Mouse (Mus musculus): ENCODE results near the gene Pdzd8.
A peak's percentile ranks its signal among the peaks of the same experiment; 100 is the strongest.

The Pdzd8 gene

GRCm38 (mm10) chr19:59354906-59355305, 9.3 kb upstream of the Pdzd8 start:
- DNase-seq (ENCODE audit: low spot score in 2 of 2), result no peak

- no peak for DNase-seq (ENCODE audit: low spot score in 2 of 2)
Observed at GRCm38 (mm10) chr19:59352760-59353159, 7.2 kb upstream of the Pdzd8 start.

- no peak for DNase-seq (ENCODE audit: low spot score in 2 of 2)
Observed at GRCm38 (mm10) chr19:59351151-59351889, 5.7 kb upstream of the Pdzd8 start.

DNA sequence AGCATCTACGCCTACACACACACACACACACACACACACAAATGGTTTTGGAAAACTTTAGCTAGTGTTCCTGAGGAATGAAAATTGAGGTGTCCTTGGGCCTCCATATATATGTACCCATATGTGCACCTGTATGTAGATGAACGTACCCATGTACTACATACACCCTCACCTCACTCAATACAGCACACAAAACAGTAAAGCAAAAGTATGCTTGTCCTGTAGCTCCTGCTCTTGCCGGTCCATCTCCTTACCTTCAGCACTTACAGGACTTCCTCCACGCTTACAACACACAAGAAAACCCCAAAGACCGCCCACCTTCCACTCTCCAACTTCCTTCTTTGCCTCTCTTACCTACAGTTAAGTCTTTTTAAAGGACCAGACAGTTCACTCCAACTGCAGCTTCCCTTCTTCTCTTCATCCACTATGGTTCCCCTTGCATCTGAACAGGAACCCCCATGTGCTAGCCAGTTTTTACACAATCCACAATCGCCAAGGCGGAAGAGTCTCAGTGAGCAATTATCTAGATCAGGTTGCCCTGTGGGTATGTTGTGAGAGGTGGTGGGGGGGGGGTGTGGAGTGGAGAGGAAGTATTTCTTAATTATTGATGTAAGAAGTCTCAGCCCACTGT, 4.8 kb upstream of the Pdzd8 start:
- no peak for DNase-seq (ENCODE audit: low spot score in 2 of 2)

GRCm38 (mm10) chr19:59349329-59349960, 3.9 kb upstream of the Pdzd8 start:
- no peak for DNase-seq (ENCODE audit: low spot score in 2 of 2)

GRCm38 (mm10) chr19:59346325-59346724, 745 bp upstream of the Pdzd8 start:
- no peak for DNase-seq (ENCODE audit: low spot score in 2 of 2)

- DNase-seq (ENCODE audit: low spot score in 2 of 2), result peak; percentile 41 to 46
Observed at GRCm38 (mm10) chr19:59345081-59345657, 411 bp downstream of the Pdzd8 start.

DNA sequence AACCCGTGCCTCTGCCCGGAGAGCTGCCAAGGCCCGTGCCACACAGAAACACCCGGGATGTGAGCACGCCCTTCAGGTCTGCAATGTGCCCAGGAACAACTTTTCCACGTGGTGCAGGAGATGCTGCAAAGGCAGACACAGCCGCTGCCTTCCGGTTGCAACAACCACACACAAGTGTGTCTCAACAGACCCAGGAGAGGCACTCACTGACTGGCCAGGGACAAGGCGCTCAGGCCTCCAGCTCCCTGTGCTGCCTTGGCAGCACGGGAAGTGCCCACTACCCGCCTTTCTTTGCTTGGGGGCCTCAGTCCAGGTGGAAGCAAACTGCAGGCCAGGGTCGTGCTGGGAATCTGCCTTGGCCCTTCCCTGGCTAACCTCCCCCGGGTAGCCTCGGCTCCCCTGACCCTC, 1.3 kb downstream of the Pdzd8 start:
- DNase-seq (ENCODE audit: low spot score in 2 of 2), result peak; percentile 6 to 23

- no peak for DNase-seq (ENCODE audit: low spot score in 2 of 2)
Observed at GRCm38 (mm10) chr19:59342964-59343363, 2.6 kb downstream of the Pdzd8 start.

- no peak for DNase-seq (ENCODE audit: low spot score in 2 of 2)
Observed at GRCm38 (mm10) chr19:59339908-59340307, 5.7 kb downstream of the Pdzd8 start.

DNA sequence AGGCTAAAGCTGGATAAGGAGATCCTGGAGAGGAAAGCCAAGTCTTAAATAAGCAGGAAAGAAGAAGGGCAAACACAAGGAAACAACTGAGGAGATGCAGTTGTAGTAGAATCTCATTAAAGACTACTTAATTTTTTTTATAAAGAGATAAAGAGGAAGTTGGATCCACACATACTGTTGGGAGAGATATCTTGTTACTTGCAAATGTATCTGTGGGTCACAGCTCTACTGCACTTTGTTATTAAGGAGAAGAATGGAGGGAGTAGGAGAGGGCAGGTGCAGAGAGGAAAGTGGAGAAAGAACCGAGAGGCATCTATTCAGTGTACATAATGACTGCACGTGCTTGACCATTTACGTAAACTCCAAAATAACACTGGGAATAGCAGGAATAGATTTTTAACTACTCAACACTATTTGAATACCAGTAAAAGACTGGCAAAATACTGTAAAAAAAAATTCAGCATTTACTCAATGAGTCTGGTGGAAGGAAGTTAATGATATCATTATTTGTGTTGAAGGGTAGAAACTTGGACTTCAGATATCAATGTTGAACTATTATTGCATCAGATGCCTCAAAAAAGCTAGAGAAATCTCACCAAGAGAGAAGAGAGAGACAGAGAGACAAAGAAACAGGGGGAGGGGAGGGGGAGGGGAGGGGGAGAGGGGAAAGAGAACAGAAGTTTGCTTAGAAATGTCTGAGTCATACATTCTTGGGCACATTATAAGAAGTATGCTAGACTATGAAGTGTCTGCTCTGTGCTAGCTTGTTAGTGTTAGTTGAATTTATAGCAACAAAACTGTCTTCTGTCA, 7.5 kb downstream of the Pdzd8 start:
- DNase-seq (ENCODE audit: low spot score in 2 of 2), result no peak

DNA sequence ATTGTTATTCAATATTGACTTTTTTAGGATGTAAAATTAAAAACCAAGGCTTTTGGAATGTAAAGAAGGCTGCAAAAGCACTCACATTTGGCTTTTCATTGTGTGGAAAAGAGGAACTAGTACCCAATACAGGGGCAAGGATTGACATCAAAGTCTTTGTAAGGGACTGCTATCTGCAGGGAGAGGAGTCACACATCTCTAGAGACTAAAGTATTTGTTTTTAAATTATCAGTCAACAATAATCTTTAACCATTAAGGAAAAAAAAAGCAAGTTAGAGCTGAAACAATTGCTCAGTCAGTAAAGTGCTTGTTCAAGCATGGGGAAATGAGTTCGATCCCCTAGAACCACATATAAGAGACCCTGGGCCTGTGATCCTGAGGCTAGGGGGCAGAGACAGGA, 8.9 kb downstream of the Pdzd8 start:
- DNase-seq (ENCODE audit: low spot score in 2 of 2), result no peak

DNA sequence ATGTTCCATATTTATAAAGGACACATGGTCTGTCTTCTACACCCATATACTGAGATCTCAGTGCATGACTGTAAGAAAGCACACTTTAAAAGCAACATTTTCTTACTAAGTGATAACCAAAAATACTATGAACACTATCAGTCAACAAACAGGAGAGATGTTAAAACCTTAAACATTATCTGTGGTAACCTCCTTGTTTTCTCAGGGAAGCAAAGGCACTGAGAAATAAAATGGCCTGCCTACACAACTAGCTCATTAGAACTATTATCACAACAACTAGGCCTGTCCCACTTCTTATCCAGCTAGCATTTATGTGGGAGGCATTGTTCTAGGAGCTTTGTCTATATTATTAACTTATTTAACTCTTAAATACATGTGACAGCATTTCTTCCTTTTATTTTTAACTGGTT, 14.8 kb downstream of the Pdzd8 start:
- DNase-seq (ENCODE audit: low spot score in 2 of 2), result no peak

DNA sequence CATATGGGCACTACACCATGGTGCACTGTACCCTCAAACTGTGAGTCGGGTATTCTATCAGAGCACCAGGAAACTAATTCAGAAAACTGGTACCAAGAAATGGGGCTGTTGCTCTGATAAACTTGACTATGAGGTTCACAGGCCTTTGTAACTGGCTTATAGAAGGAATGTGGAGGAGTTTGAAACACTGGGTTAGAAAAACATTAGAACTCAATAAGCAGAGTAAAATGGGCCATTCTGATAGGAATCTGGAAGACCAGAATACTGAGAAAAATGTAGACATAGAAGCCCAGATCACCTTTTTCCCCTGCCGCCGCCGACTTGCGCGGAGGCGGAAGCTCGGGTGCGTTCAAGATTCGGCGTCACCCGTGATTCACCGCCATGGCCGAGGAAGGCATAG, 23.6 kb downstream of the Pdzd8 start, which contains the start of gene Rps12-ps3:
Rps12-ps3 (plus strand) TSS at position 301 of the 400 bp plus-strand sequence.
- no peak for DNase-seq (ENCODE audit: low spot score in 2 of 2)

DNA sequence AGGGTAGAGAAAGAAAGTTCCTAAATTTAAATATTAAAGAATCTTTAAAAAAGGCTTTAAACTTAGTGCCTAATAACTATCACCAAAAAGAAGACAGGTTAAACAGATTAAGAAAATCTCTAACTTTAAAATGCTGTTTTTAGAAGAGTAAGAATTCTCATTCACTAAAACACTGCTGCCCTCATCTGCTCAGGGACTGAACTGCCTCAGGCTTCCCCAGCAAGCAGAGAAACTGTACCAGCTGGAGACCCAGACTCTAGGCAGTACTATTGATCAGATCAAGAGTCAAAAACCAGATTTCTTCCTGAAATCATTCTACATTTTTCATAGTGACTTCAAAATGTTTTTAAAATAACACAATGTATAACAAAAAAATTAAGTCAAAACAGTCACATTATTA, 29.0 kb downstream of the Pdzd8 start:
- DNase-seq (ENCODE audit: low spot score in 2 of 2), result no peak

GRCm38 (mm10) chr19:59315308-59315707, 30.3 kb downstream of the Pdzd8 start:
- DNase-seq (ENCODE audit: low spot score in 2 of 2), result no peak

DNA sequence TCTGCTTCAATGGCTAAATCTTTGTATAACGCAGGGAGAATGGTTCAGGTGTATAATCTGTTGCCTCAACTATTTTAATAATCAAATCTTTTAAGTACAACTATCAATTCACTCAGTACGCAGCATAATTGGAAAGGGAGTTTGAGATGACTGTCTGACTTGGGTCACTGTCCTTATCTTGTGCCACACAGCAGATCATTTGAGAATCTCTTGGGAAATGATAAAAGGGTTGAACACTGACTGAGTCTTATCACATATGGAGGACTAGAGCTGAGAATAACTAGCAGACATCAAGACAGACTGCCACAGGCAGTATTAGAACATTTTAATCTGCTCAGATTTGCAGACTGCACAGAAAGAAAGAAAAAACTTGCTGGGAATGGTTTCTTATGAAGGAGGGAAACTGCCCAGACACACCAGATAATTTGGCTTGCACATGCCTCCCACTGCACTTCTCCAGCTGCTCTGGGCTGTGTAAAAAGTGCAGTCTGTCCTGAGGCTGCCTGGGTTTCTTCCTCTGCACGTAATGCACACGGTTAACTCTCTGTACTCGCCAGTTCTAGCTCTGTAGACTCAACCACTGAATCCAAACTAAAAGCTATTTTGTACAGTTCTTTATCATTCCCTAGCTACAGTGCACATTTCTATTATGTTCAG, 53.3 kb downstream of the Pdzd8 start:
- no peak for DNase-seq (ENCODE audit: low spot score in 2 of 2)

DNA sequence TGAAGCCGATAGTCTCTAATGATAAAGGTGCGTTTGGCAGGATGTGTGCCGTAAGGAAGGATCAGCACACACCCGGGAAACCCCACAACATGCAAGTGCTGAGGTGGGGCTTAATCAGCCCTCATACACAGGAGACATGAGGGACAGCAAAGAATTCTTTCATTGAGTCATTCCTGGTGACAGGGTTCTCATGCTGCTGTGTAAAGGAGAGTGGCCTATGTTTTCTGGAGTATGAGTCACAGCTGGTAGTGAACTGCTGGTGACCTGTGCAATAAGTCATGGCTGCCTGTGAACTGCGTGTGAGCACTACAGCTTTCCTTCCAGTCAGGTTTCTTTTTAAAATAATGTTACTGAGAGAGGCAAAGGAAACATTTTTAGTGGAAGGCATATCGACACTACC, 55.8 kb downstream of the Pdzd8 start:
- DNase-seq (ENCODE audit: low spot score in 2 of 2), result no peak

GRCm38 (mm10) chr19:59289042-59289441, 56.5 kb downstream of the Pdzd8 start:
- no peak for DNase-seq (ENCODE audit: low spot score in 2 of 2)

DNA sequence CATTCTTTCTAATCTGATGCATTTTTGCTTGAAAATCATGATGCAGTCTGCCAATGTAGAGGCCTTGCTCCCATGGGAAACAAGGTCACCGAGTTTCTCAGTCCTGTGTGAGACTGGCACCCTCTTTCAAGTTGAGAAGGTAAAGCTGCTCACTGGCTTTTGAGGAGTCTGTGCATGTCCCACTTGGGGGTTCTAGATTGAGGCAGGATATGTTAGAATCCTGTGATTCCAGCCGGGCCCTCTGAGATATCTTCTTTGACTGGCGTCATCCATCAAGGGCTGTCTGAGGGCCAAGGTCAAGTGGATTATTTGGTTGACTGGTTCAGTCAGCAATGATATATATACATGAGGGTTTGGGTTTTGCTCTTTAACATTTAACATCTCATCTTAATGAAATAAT, 63.6 kb downstream of the Pdzd8 start:
- no peak for DNase-seq (ENCODE audit: low spot score in 2 of 2)

GRCm38 (mm10) chr19:59280841-59281240, 64.7 kb downstream of the Pdzd8 start:
- DNase-seq (ENCODE audit: low spot score in 2 of 2), result no peak

All from urinary bladder, postnatal 36 days (tissue).